ENCODE assay signal across 7 mouse cellular contexts in the genomic region with DNA sequence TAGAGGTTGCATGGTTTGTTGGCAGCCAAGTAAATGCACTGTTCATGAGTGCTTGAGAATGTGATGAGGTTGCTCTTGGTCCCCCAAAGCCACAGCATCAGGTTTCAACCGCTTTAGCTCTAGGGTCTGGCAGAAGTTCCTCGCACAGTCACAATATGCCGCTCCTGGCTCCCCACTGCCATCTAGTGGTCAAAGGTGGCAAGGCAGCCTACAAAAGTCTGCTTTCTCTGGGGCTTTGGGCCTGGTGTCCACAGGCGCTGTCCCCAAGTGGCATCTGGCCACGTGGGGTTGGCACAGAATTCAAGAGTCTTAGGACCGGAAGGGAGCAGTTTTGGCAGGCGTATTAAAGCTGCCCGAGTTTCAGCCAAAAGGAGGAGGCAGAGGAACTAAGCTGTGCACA. TPM values are rescaled to one million over a fixed set of nuclear protein-coding genes. Genes with fewer than 3 reads are reported as not detected.
DNase-seq lines count a peak whose midpoint lies in the region; ATAC-seq lines count a peak whose summit lies in the region.

No protein-coding gene starts in this region.

- H3K27me3 ChIP-seq in limb, embryonic 10.5 days (ENCODE audit: low read depth, poor library complexity, severe bottlenecking): peaks cover 38% of the 10 kb centered on the region
- H3K27me3 ChIP-seq in midbrain, embryonic 14.5 days (ENCODE audit: control insufficient read depth, insufficient read depth, low read length): peaks cover 38% of the 10 kb centered on the region

- peak; percentile 96 for DNase-seq in adrenal gland, postnatal 14 days
- peak; percentile 79 for DNase-seq in embryo, embryonic 11.5 days (ENCODE audit: low read depth, low spot score)
- peak; percentile 22 for DNase-seq in gonadal fat pad, adult 2 months (ENCODE audit: low read depth)
- peak; percentile 91 for DNase-seq in kidney, adult 18-20 months
- DNase-seq in limb, embryonic 10.5 days (ENCODE audit: low spot score): peak; percentile 98
- DNase-seq in midbrain, embryonic 14.5 days: peak; percentile 90
- DNase-seq in spleen, adult 12 weeks (ENCODE audit: low spot score): peak; percentile 37

- no peak overlapping the region for H3K4me2 ChIP-seq in midbrain, embryonic 14.5 days (ENCODE audit: low read length)

- H3K36me3 ChIP-seq in limb, embryonic 10.5 days: no peaks in the 10 kb centered on the region
- no peaks in the 10 kb centered on the region for H3K36me3 ChIP-seq in midbrain, embryonic 14.5 days (ENCODE audit: control insufficient read depth, insufficient read depth, low read length)

- no peak overlapping the region for H3K9ac ChIP-seq in midbrain, embryonic 14.5 days (replicated peaks; ENCODE audit: low read length)

- ATAC-seq in midbrain, embryonic 14.5 days (ENCODE audit: low FRiP score, low TSS enrichment): peak; percentile 70

- WGBS in limb, embryonic 10.5 days: 10% methylated on average over 8 of the region's 8 CpGs
- 4% methylated on average over 8 of the region's 8 CpGs for WGBS in midbrain, embryonic 14.5 days

- H3K27ac ChIP-seq in limb, embryonic 10.5 days: peak overlapping the region; percentile 78
- H3K27ac ChIP-seq in midbrain, embryonic 14.5 days (replicated peaks; ENCODE audit: low read depth, low read length): no peak overlapping the region

- H3K4me1 ChIP-seq in limb, embryonic 10.5 days: peaks cover 52% of the 10 kb centered on the region
- peaks cover 17% of the 10 kb centered on the region for H3K4me1 ChIP-seq in midbrain, embryonic 14.5 days (ENCODE audit: control insufficient read depth, insufficient read depth, low read length)

- no peak overlapping the region for H3K4me3 ChIP-seq in limb, embryonic 10.5 days
- no peak overlapping the region for H3K4me3 ChIP-seq in midbrain, embryonic 14.5 days (replicated peaks; ENCODE audit: low read depth, low read length)

- no peaks in the 10 kb centered on the region for H3K9me3 ChIP-seq in limb, embryonic 10.5 days (replicated peaks)
- no peaks in the 10 kb centered on the region for H3K9me3 ChIP-seq in midbrain, embryonic 14.5 days (ENCODE audit: control insufficient read depth, low read length)

RNA-seq across cellular contexts. Expression of a gene that starts 6.8 kb away (rescaled TPM):
- 112 and 113 TPM in 2 replicates for total RNA-seq in adrenal gland, postnatal 14 days (2021)
- polyA plus RNA-seq in gonadal fat pad, adult 2 months (2012; rRNA removed): 108 and 117 TPM in 2 replicates
- 27.7 and 29.8 TPM in 2 replicates for polyA plus RNA-seq in limb, embryonic 10.5 days (2016; fragmentation: Nextera tagmentation; extraction: Ambion mirVana)
- 15.7 and 26.4 TPM in 2 replicates for polyA plus RNA-seq in midbrain, embryonic 14.5 days (2014; fragmentation: Nextera tagmentation; extraction: Ambion mirVana)

Comparison
In these comparisons a context has a peak if more than half of its experiments do, and no peak if none do; other contexts are left out.
1. DNase-seq: peak in every context shown above with its lines; median percentile 98 in limb, embryonic 10.5 days; 96 in adrenal gland, postnatal 14 days; 91 in kidney, adult 18-20 months; 90 in midbrain, embryonic 14.5 days; 79 in embryo, embryonic 11.5 days; 37 in spleen, adult 12 weeks; 22 in gonadal fat pad, adult 2 months.